8 mouse cellular contexts compared by ENCODE assay signal in the genomic region with DNA sequence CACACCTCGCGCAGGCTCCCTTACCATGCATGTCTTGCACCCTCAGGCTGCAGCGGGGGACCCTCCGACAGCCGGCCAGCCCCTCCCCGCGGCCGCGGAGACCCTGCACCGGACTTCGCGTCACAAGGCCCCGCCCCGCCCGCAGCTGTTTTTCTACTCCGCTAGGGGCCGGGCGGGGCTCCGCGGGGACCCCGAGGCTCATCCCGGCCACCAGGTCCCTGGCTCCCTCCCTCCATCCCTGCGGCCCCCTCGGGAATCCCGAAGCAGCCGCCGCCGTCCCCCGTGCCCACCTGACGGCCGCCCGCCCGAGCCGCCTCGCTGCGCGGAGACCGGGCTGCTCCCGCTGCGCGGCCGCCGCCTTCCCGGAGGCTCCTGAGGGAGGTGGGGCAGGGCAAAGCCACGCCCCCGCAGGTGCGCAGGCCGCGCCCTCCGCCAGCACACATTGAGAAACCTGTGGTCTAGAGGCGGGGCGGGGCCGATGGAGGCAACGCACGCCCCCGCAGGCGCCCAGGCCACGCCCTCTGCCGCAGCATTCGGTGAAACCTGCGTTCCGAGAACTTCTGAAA. TPM values are rescaled to one million over a fixed set of nuclear protein-coding genes. Genes with fewer than 3 reads are reported as not detected.
DNase-seq lines count a peak whose midpoint lies in the region; ATAC-seq lines count a peak whose summit lies in the region.

Gene Klc3, minus strand, starts transcription at position 374 of the 566 bp plus-strand sequence.

- peak within 1 kb of the TSS; percentile 65 for H3K9ac ChIP-seq in forebrain, embryonic 13.5 days
- peak within 1 kb of the TSS; percentile 49 for H3K9ac ChIP-seq in lung, embryonic 15.5 days

- peaks cover 20% of the 10 kb centered on the region for H3K4me1 ChIP-seq in forebrain, embryonic 13.5 days
- peaks cover 8% of the 10 kb centered on the region; the same call in 1 of the 2 replicates for H3K4me1 ChIP-seq in lung, embryonic 15.5 days

- peaks cover 76% of the 10 kb centered on the region for H3K27me3 ChIP-seq in forebrain, embryonic 13.5 days
- H3K27me3 ChIP-seq in lung, embryonic 15.5 days, result peaks cover 48% of the 10 kb centered on the region

- H3K4me2 ChIP-seq in forebrain, embryonic 13.5 days, result peak within 1 kb of the TSS; percentile 94
- peak within 1 kb of the TSS; percentile 98 for H3K4me2 ChIP-seq in lung, embryonic 15.5 days

- peak; percentile 92 for DNase-seq in A20 (ENCODE audit: low read depth, low spot score)
- DNase-seq in T-cell, adult 2 months (ENCODE audit: low spot score), result peak; percentile 76
- DNase-seq in kidney, adult 18-20 months, result peak; percentile 88
- DNase-seq in ovary, adult 18-20 months (ENCODE audit: low spot score), result peak; percentile 43
- DNase-seq in urinary bladder, postnatal 14 days (ENCODE audit: low spot score), result peak; percentile 87
- no peak for DNase-seq in cerebellum, adult 11 months

- H3K4me3 ChIP-seq in forebrain, embryonic 13.5 days, result peak within 1 kb of the TSS; percentile 53
- H3K4me3 ChIP-seq in lung, embryonic 15.5 days, result peak within 1 kb of the TSS; percentile 67

- H3K36me3 ChIP-seq in forebrain, embryonic 13.5 days (ENCODE audit: poor library complexity, severe bottlenecking), result no peaks in the 10 kb centered on the region
- no peaks in the 10 kb centered on the region for H3K36me3 ChIP-seq in lung, embryonic 15.5 days

- no peak for ATAC-seq in forebrain, embryonic 13.5 days
- peak; percentile 72 for ATAC-seq in lung, embryonic 15.5 days (ENCODE audit: borderline replicate concordance, extremely low read depth, low FRiP score, low TSS enrichment)

- H3K9me3 ChIP-seq in forebrain, embryonic 13.5 days (replicated peaks), result peaks cover 9% of the 10 kb centered on the region
- no peaks in the 10 kb centered on the region for H3K9me3 ChIP-seq in lung, embryonic 15.5 days

- H3K27ac ChIP-seq in forebrain, embryonic 13.5 days, result no peak within 1 kb of the TSS
- no peak within 1 kb of the TSS for H3K27ac ChIP-seq in lung, embryonic 15.5 days

- WGBS in forebrain, embryonic 13.5 days, result under 1% methylated on average over 49 of the region's 62 CpGs
- under 1% methylated on average over 61 of the region's 62 CpGs for WGBS in lung, embryonic 15.5 days

RNA-seq across cellular contexts. Expression of gene Klc3, which starts in this region (rescaled TPM):
- 1.5 and 2.6 TPM in 2 replicates for polyA plus RNA-seq in forebrain, embryonic 13.5 days (2015; fragmentation: Nextera tagmentation; extraction: Ambion mirVana)
- polyA plus RNA-seq in lung, embryonic 15.5 days (2015; fragmentation: Nextera tagmentation; extraction: Ambion mirVana), result 13.3 and 18.4 TPM in 2 replicates
